Mouse (Mus musculus) c-Kit-positive CD71-positive TER-119-positive erythroid progenitor cells, embryonic 14.5 days (primary cell): Measurements from ENCODE around the gene Cflar.
"Not testable (repeated sequence)": the region's sequence is repeated elsewhere in the genome, so short reads cannot be mapped to it uniquely, and the experiment has no call there.

ENCODE experiments used
- DNase-seq: peaks from one replicate; pipeline ENCODE4 v3.0.0-alpha.2; 2013; ENCODE audit warnings: low spot score

Gene Cflar

DNA sequence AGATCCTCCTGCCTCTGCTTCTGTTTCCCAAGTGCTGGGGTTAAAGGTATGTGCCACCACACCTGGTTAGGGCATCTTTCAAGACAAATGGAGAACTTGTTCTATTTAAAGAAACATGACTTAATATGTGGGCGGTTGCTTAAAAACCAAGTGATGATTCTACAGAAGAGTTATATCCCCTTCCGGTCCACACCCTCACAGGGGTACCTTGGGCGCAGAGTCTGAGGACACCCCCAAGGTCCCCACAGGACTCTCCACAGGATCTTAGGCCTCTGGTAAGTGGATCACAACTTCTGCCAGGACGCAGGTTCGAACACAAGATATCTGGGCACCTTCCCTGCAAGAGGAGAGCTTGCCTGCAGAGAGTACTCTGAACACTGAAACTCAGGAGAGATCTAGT lies 64.1 kb downstream of the Cflar start:
- no peak for DNase-seq

DNA sequence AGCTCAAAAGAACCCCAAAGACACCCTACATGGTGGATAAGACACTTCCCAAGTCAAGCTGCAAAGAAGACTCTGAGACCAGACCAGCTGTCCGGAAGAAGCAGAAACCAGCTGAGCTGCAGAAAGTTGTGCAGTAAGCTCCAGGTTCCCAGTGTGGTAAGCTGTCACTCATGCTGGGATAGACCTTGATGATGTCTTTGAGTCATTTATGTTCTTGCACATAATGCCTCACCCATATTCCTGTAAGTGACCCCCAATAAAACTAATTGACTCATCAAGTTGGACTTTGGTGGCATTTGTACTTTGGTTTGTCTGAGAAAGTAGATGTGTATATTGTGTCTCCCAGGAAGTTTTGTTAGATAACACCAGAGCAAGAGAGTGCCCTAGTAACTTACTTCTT lies 66.3 kb downstream of the Cflar start:
- DNase-seq, result no peak

DNA sequence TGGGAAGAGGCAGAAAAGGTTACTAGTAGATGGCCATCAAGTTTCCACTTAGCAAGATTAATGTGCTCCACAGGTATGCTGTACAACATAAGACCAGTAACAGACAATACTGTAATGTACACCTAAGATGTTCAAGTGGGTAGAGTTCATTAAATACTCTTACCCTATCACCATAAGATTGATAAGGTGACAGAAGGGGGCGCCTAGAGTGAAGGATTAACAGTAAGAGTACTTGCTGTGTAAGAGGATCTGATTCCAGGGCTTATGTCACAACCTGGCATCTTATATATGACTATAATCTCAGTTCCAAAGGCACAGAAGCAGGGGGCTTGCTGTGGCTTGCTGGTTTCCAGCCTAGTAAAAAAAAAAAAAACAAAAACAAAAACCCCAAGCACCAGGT lies 66.9 kb downstream of the Cflar start:
- no peak for DNase-seq

DNA sequence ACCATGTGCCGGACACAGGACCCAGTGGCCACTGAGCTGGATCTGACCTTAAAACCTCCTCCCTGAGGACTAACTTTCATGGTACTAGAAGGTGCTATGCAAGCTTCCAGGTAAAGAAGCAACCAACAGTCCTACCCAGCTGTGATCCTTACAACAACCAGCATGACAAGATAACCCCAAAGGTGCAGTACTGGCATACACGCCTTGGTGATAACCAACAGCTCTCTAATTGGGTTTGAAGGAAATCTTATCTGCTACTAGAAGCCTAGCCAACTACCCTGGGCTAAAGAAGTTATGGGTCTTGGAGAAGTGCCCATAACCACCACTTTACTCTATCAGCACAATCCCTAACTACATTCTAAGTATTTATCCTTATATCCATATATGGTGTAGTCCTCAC lies 75.0 kb downstream of the Cflar start:
- DNase-seq, result no peak

DNA sequence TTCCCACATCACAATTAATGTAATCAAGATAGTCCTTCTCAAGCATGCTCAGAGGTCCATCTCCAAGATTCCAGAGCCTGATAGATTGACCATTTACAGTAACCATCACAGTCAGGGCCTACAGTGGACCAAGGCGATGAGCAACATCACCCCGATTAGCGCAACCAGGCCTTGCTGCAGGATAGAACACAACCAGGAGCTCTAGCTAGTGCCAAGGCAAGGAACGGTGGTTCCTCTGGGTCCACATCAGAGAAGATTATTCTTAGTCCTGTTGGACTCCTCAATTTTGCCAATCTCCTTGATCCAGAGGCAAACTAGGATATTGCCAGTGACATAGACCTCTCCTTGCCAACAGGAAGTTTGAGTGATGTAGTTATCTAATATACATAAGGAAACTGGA lies 77.1 kb downstream of the Cflar start:
- no peak for DNase-seq

DNA sequence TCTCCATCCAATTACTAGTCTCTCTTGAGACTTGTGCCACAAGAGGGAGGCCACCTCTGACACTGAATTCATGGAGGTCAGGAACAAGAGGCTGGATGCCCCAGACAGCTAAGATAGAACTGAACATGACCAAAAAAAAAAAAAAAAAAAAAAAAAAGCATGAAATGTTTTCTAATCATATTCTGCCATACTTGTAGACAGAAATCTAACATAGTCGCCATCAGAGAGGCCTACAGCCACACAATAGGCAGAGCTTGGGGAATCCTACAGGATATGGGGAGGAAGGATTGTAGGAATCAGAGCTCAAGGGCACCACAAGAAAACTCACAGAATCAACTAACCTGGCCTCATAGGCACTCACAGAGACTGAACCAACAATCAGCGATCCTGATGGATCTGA lies 83.4 kb downstream of the Cflar start:
- DNase-seq, result no peak

DNA sequence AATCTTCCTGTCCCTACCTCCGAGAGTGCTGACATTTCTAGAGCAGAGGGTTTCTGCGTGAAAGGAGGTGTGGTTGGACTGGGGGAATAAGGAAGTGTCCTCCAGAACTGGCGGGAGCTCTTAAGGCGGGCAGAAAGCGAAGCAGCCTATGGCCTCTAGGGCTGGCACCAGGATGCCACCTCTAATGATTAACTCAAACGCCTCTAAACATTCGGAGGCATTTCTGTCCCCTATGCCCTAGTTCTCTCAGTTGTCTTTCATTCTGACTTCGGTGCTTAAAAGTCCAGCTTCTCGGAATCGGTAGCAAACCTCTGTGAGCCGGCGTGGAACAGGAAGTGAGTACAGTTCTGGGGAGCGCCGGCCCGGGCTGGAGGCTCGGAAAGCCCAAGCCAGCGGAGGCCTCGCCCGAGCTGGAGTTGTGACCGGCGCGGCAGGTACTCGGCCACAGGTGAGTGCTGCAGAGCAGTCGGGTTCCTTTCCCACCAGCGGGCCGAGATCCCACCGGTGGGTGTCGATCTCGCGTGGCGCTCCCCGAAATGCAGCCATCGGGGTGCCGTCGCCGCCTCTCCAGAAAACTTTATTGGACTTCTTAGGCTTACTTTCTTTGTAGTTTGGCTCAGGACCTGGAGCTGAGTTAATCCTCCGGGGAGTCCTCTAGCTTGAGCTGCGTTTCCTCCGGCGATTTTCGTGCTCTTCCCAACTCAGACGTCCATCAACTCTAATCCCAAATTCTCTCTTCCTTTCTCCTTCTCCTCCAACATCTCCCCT lies 84.2 kb downstream of the Cflar start, which contains the start of gene Casp8:
Gene Casp8, plus strand, starts transcription at position 84 of the 768 bp plus-strand sequence.
- DNase-seq, result peak; percentile 70

DNA sequence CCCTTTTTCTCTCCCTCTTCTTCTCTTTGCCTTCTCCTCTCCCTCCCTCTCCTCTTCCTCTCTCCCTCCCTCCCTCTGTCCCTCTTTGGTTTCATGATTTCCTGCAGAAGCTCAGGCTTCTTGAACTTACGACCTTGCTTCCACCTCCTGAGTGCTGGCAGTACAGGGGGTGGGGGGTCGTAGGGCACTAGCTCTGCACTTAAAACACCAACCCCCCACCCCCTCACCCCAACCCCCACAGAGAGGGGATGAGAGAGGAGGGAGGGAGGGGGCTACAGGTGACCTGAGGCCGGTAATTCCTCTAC lies 84.7 kb downstream of the Cflar start:
- no peak for DNase-seq

DNA sequence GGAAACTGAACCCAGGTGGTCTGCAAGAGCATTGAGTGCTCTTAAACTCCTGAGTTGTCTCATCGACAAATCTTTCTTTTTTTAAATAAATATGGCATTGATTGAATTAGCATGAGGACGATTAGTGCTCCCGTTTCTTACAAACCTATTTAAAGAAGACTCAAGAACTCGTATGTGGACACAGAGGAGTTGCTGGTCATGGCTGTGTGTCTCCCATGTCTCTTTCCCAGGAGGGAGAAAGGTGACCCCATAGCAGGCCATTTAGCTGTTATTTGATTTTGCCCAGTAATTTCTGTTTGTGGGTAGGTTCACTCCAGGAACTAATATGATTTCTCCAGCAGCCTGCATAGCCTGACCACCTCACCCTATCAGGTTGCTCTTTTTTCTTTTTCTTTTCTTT lies 85.5 kb downstream of the Cflar start:
- no peak for DNase-seq

DNA sequence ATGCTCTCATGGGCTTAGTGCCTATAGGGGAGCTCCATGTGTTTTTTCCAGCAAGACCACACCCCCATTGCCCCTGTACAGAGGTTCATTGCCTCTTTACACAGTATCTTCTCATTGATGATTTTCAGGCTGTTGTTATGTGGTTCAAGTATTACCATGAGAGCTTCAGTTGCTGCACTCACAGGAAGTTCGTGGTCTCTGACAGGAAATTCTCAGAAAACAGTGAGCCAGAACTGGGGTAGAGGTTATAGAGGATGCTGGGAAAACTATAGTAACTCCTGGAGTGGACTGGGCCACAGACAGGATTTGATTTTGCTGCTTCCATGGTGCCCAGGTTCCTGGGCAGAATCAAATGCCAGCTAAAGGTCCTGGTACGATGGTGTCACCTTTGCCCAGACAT lies 86.1 kb downstream of the Cflar start:
- DNase-seq, result no peak

DNA sequence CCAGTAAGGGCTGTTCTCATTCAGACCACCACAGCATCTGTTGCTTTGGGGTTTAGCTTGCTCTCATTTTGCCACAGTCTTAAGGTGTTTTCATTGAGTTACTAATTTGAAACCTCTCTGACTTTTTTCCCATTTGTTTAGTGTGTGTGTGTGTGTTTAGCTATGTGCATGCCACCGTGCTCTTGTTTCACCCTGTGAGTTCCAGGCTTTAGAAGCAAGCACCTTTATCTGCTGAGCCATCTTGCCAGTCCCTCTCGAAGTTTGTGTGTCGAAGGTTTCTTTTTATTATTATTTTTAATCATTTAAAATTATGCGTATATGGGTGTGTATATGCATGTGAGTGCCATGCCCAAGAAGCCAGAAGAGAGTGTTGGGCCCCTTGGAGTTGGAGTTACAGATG lies 87.6 kb downstream of the Cflar start:
- DNase-seq, result no peak

DNA sequence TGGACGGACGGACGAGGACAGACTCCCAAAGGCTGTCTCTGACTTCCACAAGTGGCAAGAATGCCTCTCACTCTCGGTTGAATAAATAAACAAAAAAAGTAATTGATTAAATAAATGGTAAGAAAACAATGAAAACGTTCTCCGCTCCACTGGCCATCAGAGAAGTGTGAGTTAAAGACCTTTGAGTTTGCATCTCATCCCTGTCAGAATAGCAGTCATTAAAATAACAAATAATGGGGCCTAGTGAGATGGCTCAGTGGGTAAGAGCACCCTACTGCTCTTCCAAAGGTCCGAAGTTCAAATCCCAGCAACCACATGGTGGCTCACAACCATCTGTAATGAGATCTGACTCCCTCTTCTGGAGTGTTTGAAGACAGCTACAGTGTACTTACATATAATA lies 89.3 kb downstream of the Cflar start:
- DNase-seq, result not testable (repeated sequence)

DNA sequence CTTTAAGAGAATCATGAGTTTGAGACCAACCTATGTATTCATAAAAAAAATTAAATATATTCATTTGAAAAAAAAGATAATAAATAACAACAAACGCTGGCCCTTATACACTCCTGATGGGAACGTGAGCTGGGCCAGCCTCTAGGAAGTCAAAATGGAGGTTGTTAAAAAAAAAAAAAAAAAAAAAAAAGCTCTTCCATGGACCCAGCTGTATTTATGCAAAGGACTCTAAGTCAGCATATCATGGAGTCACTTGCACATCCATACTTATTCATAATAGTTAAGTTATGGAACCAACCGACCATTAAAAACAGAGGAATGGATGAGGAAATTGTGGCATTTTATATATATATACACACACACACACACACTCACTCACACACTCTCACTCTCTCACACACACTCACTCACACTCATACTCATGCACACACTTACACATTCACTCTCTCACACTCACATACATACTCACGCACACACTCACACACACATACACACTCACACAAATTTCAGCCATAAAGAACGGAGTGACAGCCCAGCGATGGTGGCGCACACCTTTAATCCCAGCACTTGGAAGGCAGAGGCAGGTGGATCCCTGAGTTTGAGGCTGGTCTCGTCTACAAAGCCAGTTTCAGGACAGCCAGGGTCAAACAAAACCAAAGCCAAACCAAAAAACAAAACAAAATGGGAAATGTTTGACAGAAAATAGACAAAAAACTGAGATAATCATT lies 90.4 kb downstream of the Cflar start:
- no peak for DNase-seq

DNA sequence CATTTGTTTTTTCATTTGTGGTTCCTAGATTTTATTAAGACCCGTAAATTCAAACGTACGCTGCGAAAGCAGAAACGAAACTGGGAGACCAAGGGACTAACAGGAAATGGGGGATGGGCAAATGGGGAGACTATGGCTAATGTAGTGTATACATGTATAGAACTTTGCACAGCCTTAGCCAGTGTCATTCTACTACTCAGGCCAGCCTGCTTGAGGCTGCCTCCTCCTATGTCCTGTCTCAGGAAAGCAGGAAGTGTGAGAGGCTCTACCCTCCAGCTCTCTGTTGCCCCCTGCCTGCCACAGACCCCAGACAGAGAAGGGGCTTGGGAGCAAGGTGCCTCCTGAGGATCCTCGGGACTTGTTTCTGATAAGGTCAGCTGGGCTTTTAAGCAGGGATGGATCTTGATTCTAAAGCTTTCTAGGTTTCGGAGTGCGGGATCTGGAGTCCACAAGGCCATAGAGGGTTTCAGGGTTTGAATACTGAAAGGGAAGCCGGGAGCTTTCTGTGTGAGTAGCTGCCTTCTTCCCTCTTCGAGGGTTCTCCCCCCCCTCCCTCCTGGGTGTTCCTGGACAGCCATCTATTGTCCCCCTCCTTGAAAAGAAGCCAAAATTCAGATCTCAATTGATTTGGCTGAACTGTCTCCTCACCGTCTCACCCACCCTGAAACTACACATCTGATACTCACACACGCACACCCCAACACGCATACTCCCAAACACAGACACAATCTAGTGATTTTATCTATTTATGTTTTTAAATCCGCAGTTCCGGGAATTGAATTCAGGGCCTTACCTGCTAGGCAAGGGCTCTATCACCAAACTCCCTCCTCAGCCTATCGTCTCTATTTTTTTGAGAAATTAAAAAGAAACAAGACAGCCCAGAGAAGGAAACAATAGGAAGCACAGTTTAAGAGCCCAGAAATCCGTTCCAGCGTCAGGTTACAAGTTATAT lies 91.3 kb downstream of the Cflar start:
- DNase-seq, result peak; percentile 27

DNA sequence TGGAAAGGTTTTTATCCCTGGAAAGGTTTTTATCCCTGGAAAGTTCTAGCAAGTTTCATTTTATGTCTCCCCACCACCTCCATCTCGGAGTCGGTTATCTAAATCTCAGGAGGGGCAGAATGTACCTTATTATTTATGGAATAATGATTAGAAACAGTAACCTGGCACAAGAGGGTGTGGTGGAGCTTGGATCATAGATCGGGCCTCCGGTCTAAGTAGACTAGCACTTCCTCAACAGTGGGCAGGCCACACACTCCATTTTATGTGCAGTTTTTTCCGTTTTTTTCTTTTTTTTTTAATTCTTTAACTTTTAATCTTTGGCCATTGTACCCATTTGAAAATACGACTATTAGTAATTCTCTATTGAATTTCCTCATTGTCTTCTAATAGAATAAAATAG lies 92.2 kb downstream of the Cflar start:
- DNase-seq, result no peak

DNA sequence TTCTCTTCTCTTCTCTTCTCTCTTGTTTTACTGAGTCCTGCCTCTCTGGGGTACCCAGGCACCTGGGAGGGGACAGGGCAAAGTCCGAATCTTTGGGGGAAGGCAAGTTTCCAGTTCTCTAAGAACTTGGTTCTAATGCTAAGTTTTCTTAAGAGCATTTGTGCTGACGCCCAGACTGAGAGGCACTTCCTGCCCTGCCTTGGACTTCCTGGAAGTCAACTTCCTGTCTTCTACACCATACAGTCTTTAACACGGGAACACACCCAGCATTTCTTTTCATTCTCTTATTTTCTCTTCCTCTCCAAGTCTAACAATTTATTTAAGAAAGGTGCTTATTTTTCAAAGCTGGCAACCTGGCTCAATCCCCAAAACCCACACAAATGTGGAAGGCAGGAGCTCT lies 95.3 kb downstream of the Cflar start:
- no peak for DNase-seq
